Mouse (Mus musculus): ENCODE results near the gene Sp6. TPM values are rescaled to one million over a fixed set of nuclear protein-coding genes. Genes with fewer than 3 reads are reported as not detected.

The Sp6 gene
- polyA plus RNA-seq, 1 experiment = 12.4 TPM

- peak overlapping the region; percentile 57; the same call in 1 of the 2 replicates for H3K9ac ChIP-seq (ENCODE audit: low read depth, poor library complexity, severe bottlenecking)
- no peaks in the 10 kb centered on the region for H3K27me3 ChIP-seq (ENCODE audit: control insufficient read depth, insufficient read depth, low read length, poor library complexity, severe bottlenecking)
- no peak overlapping the region for H3K4me3 ChIP-seq (ENCODE audit: low read depth, low read length)
- H3K36me3 ChIP-seq (ENCODE audit: control insufficient read depth, insufficient read depth, low read length, poor library complexity, severe bottlenecking) = no peaks in the 10 kb centered on the region
- TF ChIP-seq POLR2A (IDR thresholded peaks at IDR 0.05; ENCODE audit: insufficient read depth, low read length) = no peak
- no peak for TF ChIP-seq EP300 (IDR thresholded peaks at IDR 0.05; ENCODE audit: insufficient read depth, low read depth, low read length)
- no peak for TF ChIP-seq CTCF (IDR thresholded peaks at IDR 0.05; ENCODE audit: low read depth, low read length)
- H3K4me1 ChIP-seq (ENCODE audit: control insufficient read depth, insufficient read depth, low read length) = no peaks in the 10 kb centered on the region
- no peaks in the 10 kb centered on the region for H3K9me3 ChIP-seq (replicated peaks; ENCODE audit: control insufficient read depth, insufficient read depth, low read length, poor library complexity, severe bottlenecking)
- H3K27ac ChIP-seq (ENCODE audit: insufficient read depth, low read length) = peak overlapping the region; percentile 96
These were observed 33.9 kb upstream of the Sp6 start for GRCm38 (mm10) chr11:96979329-96979728.

GRCm38 (mm10) chr11:96980021-96980420 is 33.2 kb upstream of the Sp6 start:
- no peaks in the 10 kb centered on the region for H3K36me3 ChIP-seq (ENCODE audit: control insufficient read depth, insufficient read depth, low read length, poor library complexity, severe bottlenecking)
- peak; percentile 45; the same call in 1 of the 2 replicates for TF ChIP-seq EP300 (IDR thresholded peaks at IDR 0.05; ENCODE audit: insufficient read depth, low read depth, low read length)
- TF ChIP-seq CTCF (IDR thresholded peaks at IDR 0.05; ENCODE audit: low read depth, low read length) = no peak
- no peaks in the 10 kb centered on the region for H3K4me1 ChIP-seq (ENCODE audit: control insufficient read depth, insufficient read depth, low read length)
- peak overlapping the region; percentile 18; the same call in 1 of the 2 replicates for H3K4me3 ChIP-seq (ENCODE audit: low read depth, low read length)
- peak overlapping the region; percentile 27 for H3K9ac ChIP-seq (ENCODE audit: low read depth, poor library complexity, severe bottlenecking)
- H3K9me3 ChIP-seq (replicated peaks; ENCODE audit: control insufficient read depth, insufficient read depth, low read length, poor library complexity, severe bottlenecking) = no peaks in the 10 kb centered on the region
- H3K27me3 ChIP-seq (ENCODE audit: control insufficient read depth, insufficient read depth, low read length, poor library complexity, severe bottlenecking) = no peaks in the 10 kb centered on the region
- peak overlapping the region; percentile 96 for H3K27ac ChIP-seq (ENCODE audit: insufficient read depth, low read length)

GRCm38 (mm10) chr11:96981461-96981860 is 31.7 kb upstream of the Sp6 start:
- no peak for TF ChIP-seq CTCF (IDR thresholded peaks at IDR 0.05; ENCODE audit: low read depth, low read length)
- no peak for TF ChIP-seq POLR2A (IDR thresholded peaks at IDR 0.05; ENCODE audit: insufficient read depth, low read length)
- TF ChIP-seq EP300 (IDR thresholded peaks at IDR 0.05; ENCODE audit: insufficient read depth, low read depth, low read length) = no peak
- Histone ChIP-seq H3K27me3 (ENCODE audit: control insufficient read depth, insufficient read depth, low read length, poor library complexity, severe bottlenecking) (no peaks in the 10 kb centered on the region), H3K27ac (ENCODE audit: insufficient read depth, low read length) (peak overlapping the region; percentile 1; the same call in 1 of the 2 replicates), H3K36me3 (ENCODE audit: control insufficient read depth, insufficient read depth, low read length, poor library complexity, severe bottlenecking) (no peaks in the 10 kb centered on the region), H3K4me1 (ENCODE audit: control insufficient read depth, insufficient read depth, low read length) (no peaks in the 10 kb centered on the region), H3K4me3 (ENCODE audit: low read depth, low read length) (peak overlapping the region; percentile 63), H3K9ac (ENCODE audit: low read depth, poor library complexity, severe bottlenecking) (peak overlapping the region; percentile 27), H3K9me3 (replicated peaks; ENCODE audit: control insufficient read depth, insufficient read depth, low read length, poor library complexity, severe bottlenecking) (no peaks in the 10 kb centered on the region)

GRCm38 (mm10) chr11:96982355-96982754 is 30.8 kb upstream of the Sp6 start:
- no peaks in the 10 kb centered on the region for H3K9me3 ChIP-seq (replicated peaks; ENCODE audit: control insufficient read depth, insufficient read depth, low read length, poor library complexity, severe bottlenecking)
- H3K36me3 ChIP-seq (ENCODE audit: control insufficient read depth, insufficient read depth, low read length, poor library complexity, severe bottlenecking) = no peaks in the 10 kb centered on the region
- peak; percentile 94 for TF ChIP-seq CTCF (IDR thresholded peaks at IDR 0.05; ENCODE audit: low read depth, low read length)
- no peak for TF ChIP-seq EP300 (IDR thresholded peaks at IDR 0.05; ENCODE audit: insufficient read depth, low read depth, low read length)
- peak overlapping the region; percentile 63 for H3K4me3 ChIP-seq (ENCODE audit: low read depth, low read length)
- no peaks in the 10 kb centered on the region for H3K4me1 ChIP-seq (ENCODE audit: control insufficient read depth, insufficient read depth, low read length)
- H3K9ac ChIP-seq (ENCODE audit: low read depth, poor library complexity, severe bottlenecking) = peak overlapping the region; percentile 27
- no peaks in the 10 kb centered on the region for H3K27me3 ChIP-seq (ENCODE audit: control insufficient read depth, insufficient read depth, low read length, poor library complexity, severe bottlenecking)
- peak overlapping the region; percentile 1; the same call in 1 of the 2 replicates for H3K27ac ChIP-seq (ENCODE audit: insufficient read depth, low read length)

GRCm38 (mm10) chr11:96982859-96983258 is 30.3 kb upstream of the Sp6 start, which contains the start of gene Sp2:
Gene Sp2, minus strand, starts transcription at chr11:96982959.
- H3K36me3 ChIP-seq (ENCODE audit: control insufficient read depth, insufficient read depth, low read length, poor library complexity, severe bottlenecking) = no peaks in the 10 kb centered on the region
- TF ChIP-seq EP300 (IDR thresholded peaks at IDR 0.05; ENCODE audit: insufficient read depth, low read depth, low read length) (no peak), CTCF (IDR thresholded peaks at IDR 0.05; ENCODE audit: low read depth, low read length) (no peak), POLR2A (IDR thresholded peaks at IDR 0.05; ENCODE audit: insufficient read depth, low read length) (no peak)
- H3K4me3 ChIP-seq (ENCODE audit: low read depth, low read length) = peak within 1 kb of the TSS; percentile 63
- no peaks in the 10 kb centered on the region for H3K4me1 ChIP-seq (ENCODE audit: control insufficient read depth, insufficient read depth, low read length)
- no peaks in the 10 kb centered on the region for H3K27me3 ChIP-seq (ENCODE audit: control insufficient read depth, insufficient read depth, low read length, poor library complexity, severe bottlenecking)
- H3K27ac ChIP-seq (ENCODE audit: insufficient read depth, low read length) = peak within 1 kb of the TSS; percentile 1; the same call in 1 of the 2 replicates
- H3K9me3 ChIP-seq (replicated peaks; ENCODE audit: control insufficient read depth, insufficient read depth, low read length, poor library complexity, severe bottlenecking) = no peaks in the 10 kb centered on the region
- peak within 1 kb of the TSS; percentile 27 for H3K9ac ChIP-seq (ENCODE audit: low read depth, poor library complexity, severe bottlenecking)

- H3K9me3 ChIP-seq (replicated peaks; ENCODE audit: control insufficient read depth, insufficient read depth, low read length, poor library complexity, severe bottlenecking) = no peaks in the 10 kb centered on the region
- H3K9ac ChIP-seq (ENCODE audit: low read depth, poor library complexity, severe bottlenecking) = no peak overlapping the region
- no peaks in the 10 kb centered on the region for H3K4me1 ChIP-seq (ENCODE audit: control insufficient read depth, insufficient read depth, low read length)
- H3K36me3 ChIP-seq (ENCODE audit: control insufficient read depth, insufficient read depth, low read length, poor library complexity, severe bottlenecking) = no peaks in the 10 kb centered on the region
- TF ChIP-seq POLR2A (IDR thresholded peaks at IDR 0.05; ENCODE audit: insufficient read depth, low read length) = no peak
- TF ChIP-seq CTCF (IDR thresholded peaks at IDR 0.05; ENCODE audit: low read depth, low read length) = no peak
- H3K4me3 ChIP-seq (ENCODE audit: low read depth, low read length) = no peak overlapping the region
- no peaks in the 10 kb centered on the region for H3K27me3 ChIP-seq (ENCODE audit: control insufficient read depth, insufficient read depth, low read length, poor library complexity, severe bottlenecking)
- H3K27ac ChIP-seq (ENCODE audit: insufficient read depth, low read length) = no peak overlapping the region
These were observed 28.3 kb upstream of the Sp6 start for GRCm38 (mm10) chr11:96984903-96985302.
